Mouse (Mus musculus) heart, adult 2 months (tissue): ENCODE results near the gene 1600014C23Rik. TPM values are rescaled to one million over a fixed set of nuclear protein-coding genes. Genes with fewer than 3 reads are reported as not detected.

Experiments
- DNase-seq, 2 experiments: peaks; one replicate each; pipeline ENCODE4 v3.0.0; 2021
- H3K27ac ChIP-seq: fragments of 200-600 bp; 2 replicates; pipeline ENCODE4 v1.8.1; 2022
- H3K27me3 ChIP-seq: fragments of 200-500 bp; 2 replicates; pipeline ENCODE4 v1.6.1; 2012; ENCODE audit warnings: mild to moderate bottlenecking, low read length, inconsistent platforms, mixed read lengths; ENCODE audit not compliant: control insufficient read depth, insufficient read depth
- H3K36me3 ChIP-seq: fragments of 200-500 bp; 2 replicates; pipeline ENCODE4 v1.6.1; 2012; ENCODE audit warnings: low read length, inconsistent platforms; ENCODE audit not compliant: control insufficient read depth, insufficient read depth
- H3K4me1 ChIP-seq: fragments of 200-500 bp; 2 replicates; pipeline ENCODE4 v1.6.1; 2011; ENCODE audit warnings: low read length; ENCODE audit not compliant: control insufficient read depth, insufficient read depth
- H3K4me3 ChIP-seq: fragments of 200-600 bp; 2 replicates; pipeline ENCODE4 v1.8.1; 2022
- H3K79me2 ChIP-seq: fragments of 200-500 bp; replicated peaks from 2 replicates; pipeline ENCODE4 v1.6.1; 2012; ENCODE audit warnings: mild to moderate bottlenecking, inconsistent platforms, low read length, moderate library complexity, mixed read lengths; ENCODE audit not compliant: control insufficient read depth, insufficient read depth
- H3K9ac ChIP-seq: fragments of 200-500 bp; 2 replicates; pipeline ENCODE4 v1.6.1; 2012; ENCODE audit warnings: low read depth, mild to moderate bottlenecking, control low read depth, inconsistent platforms, low read length, mixed read lengths
- CTCF ChIP-seq: fragments of 200-600 bp; IDR thresholded peaks from 2 replicates; pipeline ENCODE4 v1.8.1; 2022; ENCODE audit warnings: antibody characterized with exemption, mild to moderate bottlenecking, moderate library complexity
- EP300 ChIP-seq: fragments of 200-500 bp; IDR thresholded peaks from 2 replicates; pipeline ENCODE4 v1.6.1; 2011; ENCODE audit warnings: low read depth, low read length, control low read depth; ENCODE audit not compliant: insufficient read depth
- POLR2A ChIP-seq: fragments of 200-500 bp; IDR thresholded peaks from 2 replicates; pipeline ENCODE4 v1.6.1; 2011; ENCODE audit warnings: mild to moderate bottlenecking, low read depth, low read length, control low read depth; ENCODE audit not compliant: insufficient read depth
- WGBS: fragments of 180-500 bp; shearing (Covaris S2); methylation state at CpG from one replicate; pipeline ENCODE4 v1.1.7; 2018; 5-methylcytosine and 5-hydroxymethylcytosine counted together
- intact Hi-C: fragments of 180-260 bp; cut with DNase I; formaldehyde crosslinking; loops from one replicate; pipeline ENCODE4 v1.15.1; 2025
- polyA plus RNA-seq: library from polyadenylated mRNA; depleted of rRNA; stranded (reverse); fragments of >200 nt; gene quantifications from 2 replicates; pipeline ENCODE4 v1.2.3, GENCODE M21; 2012
- total RNA-seq, 2 experiments: library from RNA; stranded (reverse); gene quantifications; 2 replicates each; pipeline ENCODE4 v1.2.3; 2021

The 1600014C23Rik gene
- total and polyA plus RNA-seq, 3 experiments: 0.66 TPM; not detected in 2

GRCm38 (mm10) chr17:45757932-45758331 lies 24.3 kb upstream of the 1600014C23Rik start:
- no peak overlapping the region for H3K4me3 ChIP-seq
- intact Hi-C loops: no loop called here
- TF ChIP-seq EP300: no peak
- TF ChIP-seq POLR2A: no peak
- TF ChIP-seq CTCF: no peak
- 80% methylated on average over 8 of the region's 8 CpGs for WGBS
- no peak overlapping the region for H3K9ac ChIP-seq
- no peaks in the 10 kb centered on the region for H3K36me3 ChIP-seq
- no peak for DNase-seq
- H3K79me2 ChIP-seq: no peaks in the 10 kb centered on the region
- no peak overlapping the region for H3K27ac ChIP-seq
- peaks cover 1% of the 10 kb centered on the region; the same call in 1 of the 2 replicates for H3K4me1 ChIP-seq
- no peaks in the 10 kb centered on the region for H3K27me3 ChIP-seq

- intact Hi-C loops: no loop called here
- no peak overlapping the region for H3K9ac ChIP-seq
- peaks cover 2% of the 10 kb centered on the region; the same call in 1 of the 2 replicates for H3K4me1 ChIP-seq
- H3K36me3 ChIP-seq: no peaks in the 10 kb centered on the region
- no peak overlapping the region for H3K4me3 ChIP-seq
- no peak for DNase-seq
- H3K79me2 ChIP-seq: no peaks in the 10 kb centered on the region
- TF ChIP-seq POLR2A (no peak), CTCF (no peak), EP300 (no peak)
- H3K27me3 ChIP-seq: no peaks in the 10 kb centered on the region
- WGBS: 91% methylated on average over 5 of the region's 5 CpGs
- no peak overlapping the region for H3K27ac ChIP-seq
Measured at GRCm38 (mm10) chr17:45756831-45757230, 23.2 kb upstream of the 1600014C23Rik start.

DNA sequence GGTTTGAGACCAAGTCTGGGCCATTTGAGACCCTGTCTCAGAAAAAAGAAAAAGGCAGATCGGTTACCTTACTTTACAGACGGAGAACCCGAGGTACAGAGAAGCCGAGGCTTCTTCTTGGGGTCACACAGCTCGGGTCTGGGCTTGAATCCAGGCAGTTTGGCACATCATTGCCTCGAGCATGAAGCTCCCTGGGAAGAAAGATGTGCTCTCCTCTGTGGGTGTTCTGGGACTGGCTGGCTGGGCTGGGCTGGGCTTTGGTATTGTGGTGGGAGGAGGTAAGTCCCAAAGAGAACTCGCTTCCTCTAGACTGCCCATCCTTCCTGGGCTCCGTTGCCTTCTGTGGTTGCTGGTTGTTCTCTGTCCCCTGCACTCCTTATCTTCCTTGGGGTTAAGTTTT lies 22.7 kb upstream of the 1600014C23Rik start:
- Histone ChIP-seq H3K36me3 (no peaks in the 10 kb centered on the region), H3K4me1 (peaks cover 2% of the 10 kb centered on the region; the same call in 1 of the 2 replicates), H3K4me3 (no peak overlapping the region), H3K79me2 (no peaks in the 10 kb centered on the region), H3K27me3 (no peaks in the 10 kb centered on the region), H3K27ac (no peak overlapping the region), H3K9ac (no peak overlapping the region)
- TF ChIP-seq EP300: no peak
- no peak for TF ChIP-seq POLR2A
- TF ChIP-seq CTCF: no peak
- intact Hi-C loops: no loop called here
- DNase-seq: peak in 1 of 2 experiments; percentile 12
- 75% methylated on average over 8 of the region's 8 CpGs for WGBS

GRCm38 (mm10) chr17:45754186-45754862 lies 20.7 kb upstream of the 1600014C23Rik start:
- Histone ChIP-seq H3K36me3 (no peaks in the 10 kb centered on the region), H3K4me1 (peaks cover 2% of the 10 kb centered on the region; the same call in 1 of the 2 replicates), H3K4me3 (no peak overlapping the region), H3K9ac (no peak overlapping the region), H3K27me3 (no peaks in the 10 kb centered on the region), H3K27ac (no peak overlapping the region), H3K79me2 (no peaks in the 10 kb centered on the region)
- TF ChIP-seq EP300: no peak
- intact Hi-C loops: no loop called here
- 88% methylated on average over 13 of the region's 13 CpGs for WGBS
- no peak for DNase-seq

DNA sequence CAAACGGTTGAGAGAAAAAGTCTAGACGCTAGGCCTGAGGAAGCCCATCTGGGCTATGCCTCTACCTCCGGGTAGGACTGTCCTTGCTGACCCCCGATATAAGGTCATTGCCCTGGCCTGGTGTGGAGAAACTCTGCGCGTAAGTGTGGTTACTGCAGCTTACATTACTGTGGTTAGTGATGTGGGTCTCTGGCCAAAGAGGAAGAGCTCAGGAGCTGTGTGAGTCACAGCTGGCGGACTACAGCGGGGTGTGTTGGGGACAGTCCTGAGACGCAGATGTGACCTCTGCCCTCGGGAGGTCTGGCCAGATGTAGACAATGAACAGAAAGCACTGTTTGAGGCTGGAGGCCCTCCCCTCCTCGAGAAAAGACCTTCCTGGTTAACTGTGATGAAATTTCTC lies 19.0 kb upstream of the 1600014C23Rik start:
- Histone ChIP-seq H3K9ac (no peak overlapping the region), H3K4me3 (no peak overlapping the region), H3K36me3 (no peaks in the 10 kb centered on the region), H3K27ac (no peak overlapping the region), H3K79me2 (no peaks in the 10 kb centered on the region), H3K4me1 (peaks cover 4% of the 10 kb centered on the region; the same call in 1 of the 2 replicates), H3K27me3 (no peaks in the 10 kb centered on the region)
- DNase-seq: peak; percentile 51 to 65
- intact Hi-C loops: no loop called here
- TF ChIP-seq POLR2A (no peak), EP300 (no peak)
- 33% methylated on average over 11 of the region's 11 CpGs for WGBS

DNA sequence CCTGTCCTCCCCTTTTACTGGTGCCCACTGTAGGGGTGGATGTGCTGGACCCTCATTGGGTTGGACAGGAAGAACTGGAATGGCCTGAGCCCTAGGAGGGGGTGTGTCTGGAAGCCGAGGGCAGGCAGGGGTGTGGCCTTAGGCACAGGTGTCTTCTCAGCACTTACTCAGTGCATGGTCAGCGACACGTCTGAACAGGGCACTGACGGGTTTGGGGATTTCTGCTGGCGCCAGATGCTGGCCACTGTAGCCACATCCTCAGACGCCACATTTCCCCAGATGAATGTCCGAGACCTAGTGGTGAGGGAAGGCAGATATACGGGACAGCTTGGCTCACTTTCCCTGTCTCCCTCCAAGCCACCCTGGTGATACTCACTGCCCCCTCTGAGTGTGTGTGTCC lies 18.4 kb upstream of the 1600014C23Rik start:
- Histone ChIP-seq H3K27me3 (no peaks in the 10 kb centered on the region), H3K4me3 (no peak overlapping the region), H3K27ac (no peak overlapping the region), H3K36me3 (no peaks in the 10 kb centered on the region), H3K9ac (no peak overlapping the region), H3K4me1 (peaks cover 5% of the 10 kb centered on the region; the same call in 1 of the 2 replicates), H3K79me2 (no peaks in the 10 kb centered on the region)
- intact Hi-C loops: no loop called here
- TF ChIP-seq POLR2A: no peak
- TF ChIP-seq EP300: no peak
- no peak for TF ChIP-seq CTCF
- DNase-seq: no peak
- WGBS: 80% methylated on average over 8 of the region's 8 CpGs
